Mouse (Mus musculus) forebrain, postnatal 0 days (tissue): Measurements from ENCODE around the gene Ist1. TPM values are rescaled to one million over a fixed set of nuclear protein-coding genes. Genes with fewer than 3 reads are reported as not detected.

Source experiments
- ATAC-seq: fragments of 200-750 bp; cut with Nextera tagmentation; 2 replicates; pipeline ENCODE4 v1.8.0; 2017; ENCODE audit warnings: mild to moderate bottlenecking, moderate library complexity
- DNase-seq: peaks from one replicate; pipeline ENCODE4 v3.0.0-alpha.2; 2015
- H3K27ac ChIP-seq: fragments of 300-500 bp; sonication (generic); 2 replicates; pipeline ENCODE4 v1.5.1; 2014; ENCODE audit warnings: low read depth, mild to moderate bottlenecking, antibody characterized with exemption, low read length, moderate library complexity, mixed read lengths
- H3K27me3 ChIP-seq: fragments of 300-500 bp; sonication (generic); 2 replicates; pipeline ENCODE4 v1.6.1; 2014; ENCODE audit warnings: mild to moderate bottlenecking, low read length, mixed read lengths; ENCODE audit not compliant: insufficient read depth
- H3K36me3 ChIP-seq: fragments of 300-500 bp; sonication (generic); 2 replicates; pipeline ENCODE4 v1.6.1; 2014; ENCODE audit warnings: mild to moderate bottlenecking, moderate library complexity; ENCODE audit not compliant: insufficient read depth
- H3K4me1 ChIP-seq: fragments of 300-500 bp; sonication (generic); 2 replicates; pipeline ENCODE4 v1.6.1; 2014; ENCODE audit warnings: antibody characterized with exemption; ENCODE audit not compliant: insufficient read depth
- H3K4me2 ChIP-seq: fragments of 300-500 bp; sonication (generic); 2 replicates; pipeline ENCODE4 v1.6.1; 2014; ENCODE audit warnings: low read depth, mild to moderate bottlenecking, moderate library complexity
- H3K4me3 ChIP-seq: fragments of 300-500 bp; sonication (generic); 2 replicates; pipeline ENCODE4 v1.5.1; 2014; ENCODE audit warnings: low read depth, low read length, mixed read lengths
- H3K9ac ChIP-seq: fragments of 300-500 bp; sonication (generic); 2 replicates; pipeline ENCODE4 v1.6.1; 2014; ENCODE audit warnings: mild to moderate bottlenecking
- H3K9me3 ChIP-seq: fragments of 300-500 bp; sonication (generic); 2 replicates; pipeline ENCODE4 v1.6.1; 2016; ENCODE audit warnings: low read length
- CTCF ChIP-seq: sonication (generic); IDR thresholded peaks from 2 replicates; pipeline ENCODE4 v1.5.1; 2016; ENCODE audit warnings: antibody characterized with exemption, control low read depth, low read depth
- WGBS: fragments of 180-500 bp; shearing (Covaris S2); extraction: QIAGEN DNeasy Blood & Tissue Kit; methylation state at CpG from one replicate; pipeline ENCODE4 v1.1.7; 2014; 5-methylcytosine and 5-hydroxymethylcytosine counted together
- polyA plus RNA-seq: library from polyadenylated mRNA; unstranded; fragments of >200 nt; fragmentation: Nextera tagmentation; extraction: Ambion mirVana; gene quantifications from 2 replicates; pipeline ENCODE4 v1.2.1, GENCODE M21; 2015
- total RNA-seq: library from RNA; depleted of rRNA; stranded (reverse); fragments of >200 nt; gene quantifications from 2 replicates; pipeline ENCODE4 v1.2.3, GENCODE M21; 2014

Ist1 gene
- total and polyA plus RNA-seq, 2 experiments from 2014 or later = 110 to 139 TPM

GRCm38 (mm10) chr8:109704565-109705319 is 11.7 kb upstream of the Ist1 start:
- Histone ChIP-seq H3K4me2 (peak overlapping the region; percentile 61), H3K9me3 (no peaks in the 10 kb centered on the region), H3K36me3 (peaks cover 20% of the 10 kb centered on the region), H3K4me1 (peaks cover 17% of the 10 kb centered on the region), H3K27me3 (no peaks in the 10 kb centered on the region), H3K9ac (peak overlapping the region; percentile 93; the same call in 1 of the 2 replicates), H3K27ac (peak overlapping the region; percentile 92), H3K4me3 (peak overlapping the region; percentile 62)
- ATAC-seq (no peak; the same call in 1 of the 2 replicates), DNase-seq (no peak)
- WGBS = 12% methylated on average over 24 of the region's 24 CpGs
- TF ChIP-seq CTCF = no peak

- Histone ChIP-seq H3K4me1 (no peaks in the 10 kb centered on the region), H3K9ac (no peak overlapping the region), H3K36me3 (no peaks in the 10 kb centered on the region), H3K27ac (no peak overlapping the region), H3K27me3 (no peaks in the 10 kb centered on the region), H3K9me3 (no peaks in the 10 kb centered on the region), H3K4me2 (no peak overlapping the region), H3K4me3 (no peak overlapping the region)
- TF ChIP-seq CTCF = no peak
- no peak for DNase-seq
- WGBS = 73% methylated on average over 3 of the region's 3 CpGs
- ATAC-seq = no peak
Observed at GRCm38 (mm10) chr8:109698477-109698876, 5.4 kb upstream of the Ist1 start.

GRCm38 (mm10) chr8:109697754-109698153 is 4.7 kb upstream of the Ist1 start:
- no peaks in the 10 kb centered on the region for H3K36me3 ChIP-seq
- no peak overlapping the region for H3K27ac ChIP-seq
- ATAC-seq (no peak), DNase-seq (no peak)
- WGBS = 61% methylated on average over 1 of the region's 1 CpGs
- H3K4me1 ChIP-seq = no peaks in the 10 kb centered on the region
- no peak overlapping the region for H3K4me2 ChIP-seq
- no peak overlapping the region for H3K9ac ChIP-seq
- no peak overlapping the region for H3K4me3 ChIP-seq
- no peaks in the 10 kb centered on the region for H3K27me3 ChIP-seq
- H3K9me3 ChIP-seq = no peaks in the 10 kb centered on the region
- no peak for TF ChIP-seq CTCF

GRCm38 (mm10) chr8:109694154-109694553 is 1.1 kb upstream of the Ist1 start:
- no peak for ATAC-seq
- 56% methylated on average over 6 of the region's 6 CpGs for WGBS
- no peak overlapping the region for H3K9ac ChIP-seq
- H3K27ac ChIP-seq = no peak overlapping the region
- no peak for DNase-seq
- no peak for TF ChIP-seq CTCF
- H3K36me3 ChIP-seq = no peaks in the 10 kb centered on the region
- peaks cover 7% of the 10 kb centered on the region for H3K4me1 ChIP-seq
- no peak overlapping the region for H3K4me3 ChIP-seq
- no peaks in the 10 kb centered on the region for H3K27me3 ChIP-seq
- H3K9me3 ChIP-seq = no peaks in the 10 kb centered on the region
- H3K4me2 ChIP-seq = peak overlapping the region; percentile 69; the same call in 1 of the 2 replicates

- TF ChIP-seq CTCF = no peak
- DNase-seq = no peak
Observed at GRCm38 (mm10) chr8:109692443-109693145, 466 bp downstream of the Ist1 start.

GRCm38 (mm10) chr8:109691769-109692168 is 1.3 kb downstream of the Ist1 start:
- Histone ChIP-seq H3K27me3 (no peaks in the 10 kb centered on the region), H3K27ac (no peak overlapping the region), H3K4me1 (peaks cover 7% of the 10 kb centered on the region), H3K9ac (peak overlapping the region; percentile 99), H3K4me2 (peak overlapping the region; percentile 58), H3K36me3 (no peaks in the 10 kb centered on the region), H3K9me3 (no peaks in the 10 kb centered on the region), H3K4me3 (peak overlapping the region; percentile 92)
- DNase-seq (peak; percentile 30), ATAC-seq (no peak)
- peak; percentile 46 for TF ChIP-seq CTCF
- WGBS = 37% methylated on average over 5 of the region's 5 CpGs

More at GRCm38 (mm10) chr8:109692443-109693145, 466 bp downstream of the Ist1 start:
- Histone ChIP-seq H3K9ac (peak overlapping the region; percentile 99), H3K27ac (peak overlapping the region; percentile 80), H3K4me1 (peaks cover 7% of the 10 kb centered on the region), H3K27me3 (no peaks in the 10 kb centered on the region), H3K36me3 (no peaks in the 10 kb centered on the region), H3K4me3 (peak overlapping the region; percentile 92), H3K9me3 (no peaks in the 10 kb centered on the region), H3K4me2 (peak overlapping the region; percentile 58)
- peak; percentile 53 for ATAC-seq
- WGBS = 4% methylated on average over 38 of the region's 38 CpGs

GRCm38 (mm10) chr8:109687248-109687647 is 5.8 kb downstream of the Ist1 start:
- WGBS = 92% methylated on average over 5 of the region's 5 CpGs
- H3K36me3 ChIP-seq = peaks cover 5% of the 10 kb centered on the region
- H3K4me1 ChIP-seq = peaks cover 7% of the 10 kb centered on the region
- no peak overlapping the region for H3K27ac ChIP-seq
- no peak overlapping the region for H3K9ac ChIP-seq
- H3K4me2 ChIP-seq = no peak overlapping the region
- no peak for TF ChIP-seq CTCF
- H3K4me3 ChIP-seq = no peak overlapping the region
- DNase-seq (no peak), ATAC-seq (no peak)
- no peaks in the 10 kb centered on the region for H3K9me3 ChIP-seq
- H3K27me3 ChIP-seq = no peaks in the 10 kb centered on the region
